Mouse (Mus musculus): Measurements from ENCODE around the gene Pacs2.

The Pacs2 gene

DNA sequence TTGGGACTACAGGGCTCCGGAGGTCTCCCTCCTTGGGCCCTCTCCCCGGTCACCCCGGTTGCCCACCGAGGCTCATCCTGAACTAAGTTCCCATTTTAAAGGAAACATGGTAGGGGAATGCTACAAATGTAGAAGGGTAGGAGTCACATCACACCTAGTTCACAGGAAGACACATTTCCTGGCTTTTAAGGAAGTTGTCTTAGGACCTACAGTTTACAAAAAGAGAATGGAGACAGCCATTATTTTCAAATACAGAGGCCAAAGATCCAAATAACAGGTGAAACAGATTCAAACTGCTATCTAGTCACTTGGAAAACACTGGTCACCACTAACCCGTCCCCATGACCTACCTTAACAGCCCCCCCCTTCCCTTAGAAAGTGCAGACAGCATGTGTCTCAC is 1.9 kb upstream of the Pacs2 start:
- DNase-seq (ENCODE audit: low read depth), result no peak

DNA sequence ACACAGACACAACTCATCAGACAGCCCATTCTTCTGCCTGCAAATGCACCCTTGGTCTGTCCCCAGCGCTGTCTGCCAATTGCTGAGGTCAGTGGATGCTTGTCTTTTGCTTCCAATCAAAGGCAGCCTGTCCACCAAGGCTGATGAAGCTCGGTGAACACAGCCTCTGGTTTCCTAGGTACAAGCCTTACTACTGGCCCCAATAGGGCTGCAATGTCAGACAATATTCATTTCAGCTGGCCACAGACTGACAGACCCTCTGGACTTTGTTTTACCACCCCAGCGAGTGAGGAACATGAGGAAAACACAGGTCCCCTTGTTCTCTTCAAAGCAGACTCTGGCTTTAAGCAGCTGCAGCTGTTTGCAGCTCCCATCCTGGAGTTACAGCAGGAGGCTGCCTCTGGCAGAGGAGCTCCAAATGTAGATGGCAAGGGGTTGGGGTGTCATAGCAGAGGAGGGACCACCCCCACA is 1.3 kb upstream of the Pacs2 start:
- DNase-seq (ENCODE audit: low read depth), result no peak

- DNase-seq (ENCODE audit: low read depth), result no peak
These were observed 551 bp downstream of the Pacs2 start for GRCm38 (mm10) chr12:113014561-113015556.

- no peak for DNase-seq (ENCODE audit: low read depth)
These were observed 1.6 kb downstream of the Pacs2 start for GRCm38 (mm10) chr12:113015956-113016355.

GRCm38 (mm10) chr12:113016976-113017375 is 2.7 kb downstream of the Pacs2 start:
- no peak for DNase-seq (ENCODE audit: low read depth)

GRCm38 (mm10) chr12:113017429-113017984 is 3.2 kb downstream of the Pacs2 start:
- no peak for DNase-seq (ENCODE audit: low read depth)

DNA sequence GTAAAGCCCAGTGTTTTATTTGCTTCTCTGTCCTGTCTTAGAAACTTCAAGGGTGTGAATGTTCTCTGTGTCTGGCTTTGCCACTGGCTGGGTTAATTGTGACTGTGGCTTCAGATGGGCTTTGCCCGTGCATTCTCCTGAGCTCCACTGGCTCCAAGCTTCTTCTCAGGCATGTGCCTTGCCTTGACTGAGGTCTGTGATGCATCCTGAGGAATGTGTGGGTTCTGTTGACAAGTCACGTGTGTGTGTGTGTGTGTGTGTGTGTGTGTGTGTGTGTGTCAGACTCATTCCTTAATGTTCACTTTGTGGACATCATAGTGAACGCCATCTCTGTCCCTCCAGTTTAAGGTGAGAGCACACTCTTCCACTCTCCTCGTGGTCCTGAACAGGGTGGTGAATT is 4.5 kb downstream of the Pacs2 start:
- DNase-seq (ENCODE audit: low read depth), result no peak

DNA sequence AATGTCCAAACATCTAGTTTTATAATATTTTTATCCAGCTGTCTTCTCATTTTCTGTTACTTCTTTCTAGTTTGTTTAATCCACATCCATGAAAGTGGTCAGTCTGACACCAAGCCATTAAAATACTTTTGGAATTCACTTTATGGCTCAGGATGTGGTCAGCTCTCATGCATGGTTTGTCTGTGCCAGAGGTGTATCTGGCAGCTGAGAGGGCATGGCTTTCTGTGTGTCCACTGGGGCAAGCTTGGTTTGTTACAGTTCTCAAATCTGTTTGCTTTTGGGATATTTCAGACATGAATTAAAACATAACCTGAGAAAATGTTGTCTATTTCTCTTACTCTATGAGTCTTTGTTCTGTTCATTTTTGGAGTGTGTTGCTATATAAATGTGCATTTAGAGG is 7.2 kb downstream of the Pacs2 start:
- DNase-seq (ENCODE audit: low read depth), result no peak

GRCm38 (mm10) chr12:113023082-113023481 is 8.8 kb downstream of the Pacs2 start:
- DNase-seq (ENCODE audit: low read depth), result no peak

- no peak for DNase-seq (ENCODE audit: low read depth)
These were observed 12.2 kb downstream of the Pacs2 start for GRCm38 (mm10) chr12:113026557-113026956.

GRCm38 (mm10) chr12:113027495-113027894 is 13.2 kb downstream of the Pacs2 start:
- no peak for DNase-seq (ENCODE audit: low read depth)

- DNase-seq (ENCODE audit: low read depth), result no peak
These were observed 13.8 kb downstream of the Pacs2 start for GRCm38 (mm10) chr12:113028067-113028466.

DNA sequence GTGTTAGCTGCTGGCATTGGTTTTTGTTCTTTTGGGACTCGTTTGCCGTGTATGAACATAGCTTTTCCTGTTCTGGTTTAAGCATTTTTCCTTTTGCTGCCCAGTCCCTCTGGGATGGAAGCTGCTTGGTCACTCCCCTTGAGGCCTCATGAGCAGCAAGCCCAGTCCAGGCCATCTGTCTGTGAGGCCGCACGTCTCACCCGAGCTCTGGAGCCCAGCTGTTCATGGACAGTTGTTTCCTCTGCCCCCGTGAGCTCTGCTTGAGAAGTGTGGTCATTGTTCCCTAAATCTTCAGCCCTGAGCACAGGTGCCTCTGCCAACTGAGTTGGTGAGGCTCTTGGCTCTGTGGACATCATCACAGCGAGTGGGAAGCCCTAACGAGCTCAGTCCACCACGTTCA is 14.6 kb downstream of the Pacs2 start:
- DNase-seq (ENCODE audit: low read depth), result no peak

DNA sequence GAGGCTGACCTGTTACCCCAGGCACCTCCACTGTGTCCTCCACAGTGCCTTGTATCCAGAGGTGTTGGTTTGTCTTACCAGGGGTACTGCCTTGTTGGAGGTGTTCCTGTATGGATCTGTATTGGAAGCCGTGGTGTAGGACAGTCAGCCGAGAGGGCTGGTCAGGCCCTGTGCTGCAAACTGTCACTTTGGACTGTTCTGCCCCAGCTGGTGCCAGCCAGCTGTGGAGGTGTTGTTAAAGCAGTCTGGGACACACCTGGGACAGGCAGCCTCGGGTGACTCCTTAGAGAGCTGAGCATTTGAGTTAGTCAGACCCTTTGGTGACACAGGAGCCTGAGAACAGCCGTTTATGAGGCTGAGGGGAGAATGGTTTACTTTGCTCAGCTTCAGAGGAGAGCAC is 15.7 kb downstream of the Pacs2 start:
- DNase-seq (ENCODE audit: low read depth), result no peak

GRCm38 (mm10) chr12:113030993-113031392 is 16.7 kb downstream of the Pacs2 start:
- DNase-seq (ENCODE audit: low read depth), result no peak

DNA sequence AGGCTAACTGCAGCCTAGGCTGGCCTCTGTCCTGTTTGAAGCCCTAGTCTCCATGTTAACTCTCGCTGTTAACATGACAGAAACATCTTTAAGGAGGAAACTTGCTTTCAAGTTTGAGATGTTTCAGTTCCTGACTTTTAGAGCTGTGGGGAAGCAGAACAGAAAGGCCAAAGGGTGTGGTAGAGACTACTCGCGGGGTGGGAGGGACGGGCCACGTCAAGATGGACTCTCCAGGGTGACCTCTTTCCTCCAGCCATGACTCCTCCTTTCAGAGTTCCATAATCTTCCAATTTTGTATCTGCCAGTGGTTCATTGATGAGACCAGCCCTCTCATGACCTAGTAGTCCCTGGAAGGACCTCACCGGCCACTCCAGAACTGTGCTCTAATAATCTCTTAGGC is 17.1 kb downstream of the Pacs2 start:
- DNase-seq (ENCODE audit: low read depth), result no peak

DNA sequence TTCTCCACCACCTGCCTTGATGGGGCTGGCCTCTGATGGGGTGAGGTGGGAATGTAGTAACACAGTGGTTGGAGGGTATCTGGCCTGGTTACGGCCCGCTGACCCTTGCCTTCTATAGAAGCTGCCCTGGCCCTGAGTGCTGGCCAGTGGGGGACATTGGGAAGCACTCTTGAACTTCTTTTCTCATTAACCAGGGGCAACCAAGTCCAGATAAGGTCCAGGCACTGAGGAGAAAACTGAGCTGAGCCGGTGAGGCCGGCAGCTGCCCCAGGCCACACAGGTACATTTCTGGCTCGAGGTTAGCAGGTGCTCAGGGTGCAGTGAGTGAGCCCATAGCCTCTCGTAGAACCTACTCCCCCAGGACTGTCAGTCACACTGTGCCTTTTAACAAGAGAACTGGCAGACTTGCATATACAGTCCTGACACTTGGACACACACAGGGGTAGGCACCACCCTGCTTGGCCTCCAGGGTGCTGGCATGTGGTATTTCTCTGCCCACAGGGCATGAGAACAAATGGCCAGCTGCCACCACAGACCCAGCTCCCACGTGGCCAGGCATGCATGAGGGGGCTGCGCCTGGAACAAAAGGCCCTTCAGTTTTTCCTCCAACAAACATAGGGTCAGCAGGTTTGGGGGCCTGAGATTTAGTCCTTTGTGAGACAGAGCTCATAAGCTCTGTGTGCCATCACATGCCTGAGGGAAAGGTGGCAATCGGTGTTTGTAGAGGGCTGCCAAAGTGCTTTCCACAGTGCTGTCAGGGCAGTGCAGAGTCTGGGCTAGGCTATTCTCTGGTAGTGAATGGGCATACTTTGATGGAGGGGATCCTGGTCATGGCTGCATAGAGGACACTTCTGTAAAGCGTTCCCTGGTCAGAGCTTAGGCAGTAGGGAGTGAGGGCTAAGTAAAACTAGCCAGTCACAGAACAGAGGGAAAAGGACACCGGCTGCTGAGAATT is 18.3 kb downstream of the Pacs2 start:
- DNase-seq (ENCODE audit: low read depth), result no peak

DNA sequence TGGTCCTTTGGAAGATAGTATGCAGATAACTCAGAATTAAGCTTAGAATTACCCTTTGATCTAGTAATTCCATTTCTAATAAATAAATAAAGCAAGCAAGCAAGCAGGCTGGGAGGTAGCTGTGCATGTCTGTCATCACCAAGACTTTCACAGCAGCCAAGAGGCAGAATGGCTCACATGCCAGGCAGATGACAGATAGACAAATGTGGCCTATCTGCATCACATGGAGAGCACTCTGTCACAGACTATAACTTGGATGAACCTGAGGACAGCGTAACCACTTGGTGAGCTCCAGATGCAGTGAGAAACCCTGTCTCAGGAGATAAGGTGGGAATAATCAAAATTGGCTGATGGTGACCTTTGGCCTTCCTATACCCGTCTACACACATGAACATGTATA is 20.8 kb downstream of the Pacs2 start:
- no peak for DNase-seq (ENCODE audit: low read depth)

DNA sequence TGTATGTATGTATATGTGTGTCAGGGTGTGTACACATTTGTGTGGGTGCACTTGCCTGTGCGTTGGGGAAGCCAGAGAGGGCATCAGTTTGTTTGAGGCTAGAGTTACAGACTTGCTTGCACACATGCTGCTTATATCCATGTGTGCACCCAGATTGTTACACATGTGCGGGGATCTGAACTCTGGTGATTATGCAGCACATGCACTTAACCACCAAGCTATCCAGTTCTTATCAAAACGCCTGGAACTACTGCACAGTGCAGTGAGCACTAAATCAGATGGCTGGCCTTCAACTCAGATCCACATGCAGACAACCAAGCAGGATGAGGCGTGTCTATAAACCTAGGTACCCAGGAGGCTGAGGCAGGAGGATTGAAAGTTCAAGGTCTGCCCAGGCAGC is 22.7 kb downstream of the Pacs2 start:
- no peak for DNase-seq (ENCODE audit: low read depth)

DNA sequence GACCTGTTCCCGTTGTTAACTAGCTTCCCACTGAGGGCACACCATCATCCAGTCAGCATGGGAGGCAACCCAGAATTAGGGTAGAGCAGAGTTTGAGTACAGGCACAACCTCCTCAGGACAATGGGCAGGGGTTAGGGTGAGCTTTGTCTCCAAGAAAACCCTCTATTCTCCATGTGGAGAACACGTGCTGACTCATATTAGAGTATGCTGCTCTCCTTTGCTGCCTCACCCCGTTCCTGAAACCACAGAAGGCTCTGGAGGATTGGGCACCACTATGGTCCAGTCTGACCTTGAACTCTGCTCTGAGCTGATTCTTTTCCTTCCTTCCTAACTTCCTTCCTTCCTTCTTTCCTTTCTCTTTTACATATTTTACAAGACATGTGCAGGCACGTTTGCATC is 24.1 kb downstream of the Pacs2 start:
- no peak for DNase-seq (ENCODE audit: low read depth)

GRCm38 (mm10) chr12:113041481-113042439 is 27.5 kb downstream of the Pacs2 start:
- DNase-seq (ENCODE audit: low read depth), result no peak
